Mouse (Mus musculus) lung, adult 2 months (tissue): Measurements from ENCODE around the gene Cep89. TPM values are rescaled to one million over a fixed set of nuclear protein-coding genes. Genes with fewer than 3 reads are reported as not detected.
A peak's percentile ranks its signal among the peaks of the same experiment; 100 is the strongest.

ENCODE experiments used
- DNase-seq: peaks from one replicate; pipeline ENCODE4 v3.0.0; 2022
- H3K4me1 ChIP-seq: fragments of 200-500 bp; 2 replicates; pipeline ENCODE4 v1.6.1; 2011; ENCODE audit warnings: low read length; ENCODE audit not compliant: control insufficient read depth, insufficient read depth
- H3K4me3 ChIP-seq: fragments of 200-500 bp; replicated peaks from 2 replicates; pipeline ENCODE3; 2011; ENCODE audit warnings: low read depth, mild to moderate bottlenecking, control low read depth, low read length; ENCODE audit errors: extremely low read depth
- CTCF ChIP-seq: fragments of 200-500 bp; IDR thresholded peaks from 2 replicates; pipeline ENCODE4 v1.5.1; 2011; ENCODE audit warnings: mild to moderate bottlenecking, low read length, control low read depth; ENCODE audit not compliant: insufficient read depth
- POLR2A ChIP-seq: fragments of 200-500 bp; IDR thresholded peaks from 2 replicates; pipeline ENCODE4 v1.6.1; 2011; ENCODE audit warnings: low read depth, mild to moderate bottlenecking, control low read depth, low read length, borderline replicate concordance; ENCODE audit errors: extremely low read depth
- WGBS: fragments of 180-500 bp; shearing (Covaris S2); methylation state at CpG from one replicate; pipeline ENCODE4 v1.1.7; 2018; 5-methylcytosine and 5-hydroxymethylcytosine counted together
- polyA plus RNA-seq: library from polyadenylated mRNA; depleted of rRNA; stranded (reverse); fragments of >200 nt; gene quantifications from 2 replicates; pipeline ENCODE4 v1.2.3, GENCODE M21; 2012; rRNA removed

The Cep89 gene
- polyA plus RNA-seq = 9.0 and 15.6 TPM in 2 replicates

DNA sequence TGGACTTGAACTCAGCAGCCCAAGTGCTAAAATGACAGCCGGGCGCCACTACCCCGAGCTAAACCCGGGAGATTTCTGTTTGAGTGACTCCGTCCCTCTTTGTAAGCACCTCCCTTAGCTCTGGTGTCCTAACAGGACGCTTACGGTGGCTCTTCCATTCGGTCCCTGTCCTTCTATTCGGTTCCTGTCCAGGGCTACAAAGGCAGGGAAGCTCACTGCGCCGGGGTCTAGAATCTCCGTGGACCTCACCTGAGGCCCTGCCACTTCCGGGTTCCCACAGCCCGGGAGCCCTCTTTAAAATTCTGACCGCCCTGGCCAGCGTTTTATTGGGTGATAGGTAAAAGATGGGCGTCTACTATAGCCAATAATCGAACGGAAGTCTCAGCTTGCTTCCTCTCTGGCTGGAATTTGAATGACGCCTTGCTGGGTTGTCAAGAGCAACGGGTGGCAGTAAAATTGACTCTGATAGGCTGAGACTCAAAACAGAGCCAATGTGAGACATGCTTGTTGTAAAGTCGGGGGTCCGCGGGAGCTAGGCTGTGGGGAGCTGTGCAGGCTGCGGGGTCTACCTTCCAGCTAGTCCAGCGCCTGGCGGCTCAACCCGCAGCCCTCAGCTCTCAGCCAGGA is at the start of gene Cep89, which contains the start of gene Faap24:
Gene Cep89, plus strand, starts transcription at position 494 of the 627 bp plus-strand sequence.
Gene Faap24, minus strand, starts transcription at position 295 of the 627 bp plus-strand sequence.
- peak; percentile 94 for DNase-seq
- TF ChIP-seq POLR2A (peak; percentile 71; the same call in 1 of the 2 replicates), CTCF (no peak)
- WGBS = under 1% methylated on average over 28 of the region's 28 CpGs
- Histone ChIP-seq H3K4me3 (peak within 1 kb of the TSS; percentile 91), H3K4me1 (peaks cover 8% of the 10 kb centered on the region; the same call in 1 of the 2 replicates)

DNA sequence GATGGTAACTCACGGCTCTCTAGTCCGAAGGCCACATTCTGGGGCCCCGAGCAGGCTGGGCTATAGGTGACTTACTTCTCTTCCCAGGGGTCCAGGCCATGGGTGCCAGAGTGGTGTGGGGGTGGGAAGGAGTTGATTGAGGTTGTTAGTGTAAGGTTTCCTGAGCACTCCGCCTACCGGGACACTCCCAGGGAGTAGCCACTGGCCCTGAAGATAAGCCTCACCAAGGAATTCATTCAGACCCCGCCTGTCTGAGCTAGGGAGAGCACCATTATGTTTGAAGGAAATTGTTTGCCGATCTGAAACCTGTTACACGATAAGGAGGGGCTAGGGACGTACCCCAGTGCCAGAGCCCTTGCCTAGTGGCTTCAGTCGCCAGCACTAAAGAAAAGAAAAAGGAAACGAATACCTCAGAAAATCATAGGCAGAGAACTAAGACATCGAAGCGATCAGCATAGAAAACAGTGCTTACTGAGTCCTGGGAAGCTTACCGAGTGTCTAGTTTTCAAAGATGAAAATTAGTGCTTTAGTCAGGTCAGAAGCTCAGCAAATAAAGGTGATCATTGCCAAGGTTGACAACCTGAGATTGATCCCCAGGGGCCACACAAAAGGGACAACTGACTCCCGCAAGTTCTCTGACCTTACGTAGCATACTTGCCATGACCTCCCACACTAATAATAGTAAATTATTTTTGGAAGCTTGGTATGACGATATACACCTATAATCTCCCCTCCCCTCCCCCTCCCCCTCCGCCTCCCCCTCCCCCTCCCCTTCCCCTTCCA is 48.7 kb upstream of the Cep89 start:
- Histone ChIP-seq H3K4me1 (peaks cover 3% of the 10 kb centered on the region; the same call in 1 of the 2 replicates), H3K4me3 (no peak overlapping the region)
- TF ChIP-seq CTCF (no peak), POLR2A (no peak)
- WGBS = 46% methylated on average over 18 of the region's 18 CpGs
- DNase-seq = no peak

- Histone ChIP-seq H3K4me1 (peaks cover 3% of the 10 kb centered on the region; the same call in 1 of the 2 replicates), H3K4me3 (no peak overlapping the region)
- TF ChIP-seq POLR2A = no peak
- no peak for TF ChIP-seq CTCF
- DNase-seq = no peak
- 88% methylated on average over 4 of the region's 4 CpGs for WGBS
Measured at GRCm38 (mm10) chr7:35349022-35349421, 47.8 kb upstream of the Cep89 start.

GRCm38 (mm10) chr7:35349886-35350684 is 46.8 kb upstream of the Cep89 start:
- DNase-seq = no peak
- TF ChIP-seq POLR2A = no peak
- no peak for TF ChIP-seq CTCF
- 80% methylated on average over 8 of the region's 8 CpGs for WGBS
- Histone ChIP-seq H3K4me1 (peaks cover 3% of the 10 kb centered on the region; the same call in 1 of the 2 replicates), H3K4me3 (no peak overlapping the region)

DNA sequence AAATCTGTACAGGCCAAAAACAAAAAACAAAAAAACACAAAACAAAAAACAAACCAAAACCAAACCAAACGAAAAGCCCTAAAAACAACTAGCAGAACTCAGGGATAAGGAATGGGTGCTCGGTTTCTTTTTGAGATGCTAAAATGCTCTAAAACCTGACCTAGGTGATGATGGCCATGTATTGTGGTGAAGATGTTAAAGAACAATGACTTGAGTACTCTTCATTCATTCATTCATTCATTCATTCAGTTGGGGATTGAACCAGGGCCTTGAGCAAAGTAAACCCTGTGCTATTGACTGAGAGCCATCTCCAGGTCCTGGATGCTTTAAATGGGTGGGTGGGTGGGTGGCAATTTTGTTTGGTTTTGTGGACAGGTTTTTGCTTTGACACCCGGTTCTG is 45.7 kb upstream of the Cep89 start:
- peaks cover 3% of the 10 kb centered on the region; the same call in 1 of the 2 replicates for H3K4me1 ChIP-seq
- DNase-seq = no peak
- WGBS = 87% methylated on average over 3 of the region's 3 CpGs
- TF ChIP-seq CTCF (no peak), POLR2A (no peak)
- no peak overlapping the region for H3K4me3 ChIP-seq

DNA sequence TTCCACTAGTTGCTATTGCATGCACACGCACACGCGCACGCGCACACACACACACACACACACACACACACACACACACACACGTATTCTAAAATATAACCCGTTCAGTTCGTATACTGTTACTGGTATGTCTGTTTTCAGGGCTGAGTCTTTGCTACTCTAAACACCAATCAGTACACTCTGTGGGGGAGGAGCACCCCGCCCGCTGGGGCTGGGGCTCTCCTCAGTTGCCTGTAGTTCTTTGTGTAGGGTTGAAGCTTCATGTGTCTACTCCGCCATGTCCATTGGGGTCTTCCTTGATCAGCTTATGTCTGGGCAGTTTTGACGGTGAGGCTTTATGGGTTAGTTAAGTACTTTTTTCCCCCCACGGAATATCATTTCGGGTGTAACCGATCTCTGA is 43.5 kb upstream of the Cep89 start:
- DNase-seq = no peak
- Histone ChIP-seq H3K4me3 (no peak overlapping the region), H3K4me1 (no peaks in the 10 kb centered on the region)
- 93% methylated on average over 15 of the region's 15 CpGs for WGBS
- TF ChIP-seq POLR2A (no peak), CTCF (no peak)

GRCm38 (mm10) chr7:35355303-35355872 is 41.4 kb upstream of the Cep89 start:
- DNase-seq = no peak
- Histone ChIP-seq H3K4me3 (no peak overlapping the region), H3K4me1 (no peaks in the 10 kb centered on the region)
- TF ChIP-seq CTCF = no peak
- TF ChIP-seq POLR2A = no peak
- WGBS = 45% methylated on average over 5 of the region's 5 CpGs

GRCm38 (mm10) chr7:35357621-35358020 is 39.2 kb upstream of the Cep89 start:
- H3K4me3 ChIP-seq = no peak overlapping the region
- TF ChIP-seq POLR2A (no peak), CTCF (no peak)
- WGBS = 77% methylated on average over 12 of the region's 12 CpGs
- no peak for DNase-seq
- no peaks in the 10 kb centered on the region for H3K4me1 ChIP-seq

DNA sequence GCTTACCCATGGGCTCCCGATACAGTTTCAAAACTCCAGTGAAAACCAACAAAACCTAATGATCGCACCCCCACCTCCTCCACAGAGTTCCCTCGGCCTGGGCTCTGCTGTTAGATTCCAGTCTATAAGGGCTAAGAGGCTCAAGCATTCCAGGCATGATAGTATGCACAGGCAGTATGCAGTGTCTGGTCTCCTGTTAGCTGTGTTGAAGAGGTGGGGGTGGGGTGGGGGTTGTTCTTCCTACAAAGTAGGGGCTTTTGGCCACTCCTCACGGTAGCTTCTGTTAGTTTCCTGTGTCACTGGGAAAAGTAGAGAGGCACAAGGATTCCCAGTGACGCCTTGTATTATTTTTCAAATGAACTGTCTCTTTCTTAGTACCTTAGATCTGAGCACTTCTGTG is 34.6 kb upstream of the Cep89 start:
- no peak for DNase-seq
- Histone ChIP-seq H3K4me1 (no peaks in the 10 kb centered on the region), H3K4me3 (no peak overlapping the region)
- 63% methylated on average over 5 of the region's 5 CpGs for WGBS
- TF ChIP-seq CTCF (no peak), POLR2A (no peak)
